Mouse (Mus musculus) kidney, adult 11 months (tissue): ENCODE data around the gene Brinp2.

Experiments
- DNase-seq: peaks from one replicate; pipeline ENCODE4 v3.0.0; 2022

Brinp2 gene

DNA sequence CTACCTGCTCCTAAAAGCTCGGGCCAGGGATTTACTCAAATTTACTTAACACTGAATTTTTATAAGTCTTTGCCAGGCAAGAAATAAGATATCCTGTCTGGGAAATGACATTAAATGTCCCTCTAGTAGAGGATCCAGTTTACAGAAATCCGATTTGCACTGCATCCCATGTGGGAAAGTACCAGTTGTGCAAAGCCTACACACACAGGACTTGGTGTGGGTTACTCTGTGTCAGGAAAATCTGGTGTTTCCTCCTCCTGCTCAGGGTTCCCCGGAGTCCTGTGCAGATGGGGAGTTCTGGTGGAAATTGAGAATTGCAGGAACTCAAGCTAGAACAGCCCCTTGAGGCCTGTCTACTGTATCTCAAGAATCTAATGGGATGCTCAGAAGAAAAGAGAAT lies 70.9 kb downstream of the Brinp2 start:
- DNase-seq: no peak

DNA sequence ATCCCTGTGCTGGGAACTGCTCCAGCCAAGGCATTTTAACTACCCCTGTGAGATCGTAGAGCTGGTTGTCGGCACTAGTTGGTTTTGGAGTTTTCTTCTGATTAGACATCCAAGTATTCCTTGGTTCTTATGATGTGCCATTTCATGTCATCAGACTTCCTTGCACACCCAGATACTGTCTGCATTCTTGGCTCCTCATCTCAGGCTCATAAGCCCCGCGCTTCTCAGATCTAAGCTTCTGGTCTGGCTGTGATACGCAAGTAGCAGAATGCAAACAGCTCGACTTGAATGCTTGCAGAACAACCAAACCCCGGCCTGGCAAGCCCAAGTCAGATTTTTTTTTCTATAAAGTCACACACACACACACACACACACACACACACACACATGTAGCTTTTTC lies 72.3 kb downstream of the Brinp2 start:
- DNase-seq: no peak

DNA sequence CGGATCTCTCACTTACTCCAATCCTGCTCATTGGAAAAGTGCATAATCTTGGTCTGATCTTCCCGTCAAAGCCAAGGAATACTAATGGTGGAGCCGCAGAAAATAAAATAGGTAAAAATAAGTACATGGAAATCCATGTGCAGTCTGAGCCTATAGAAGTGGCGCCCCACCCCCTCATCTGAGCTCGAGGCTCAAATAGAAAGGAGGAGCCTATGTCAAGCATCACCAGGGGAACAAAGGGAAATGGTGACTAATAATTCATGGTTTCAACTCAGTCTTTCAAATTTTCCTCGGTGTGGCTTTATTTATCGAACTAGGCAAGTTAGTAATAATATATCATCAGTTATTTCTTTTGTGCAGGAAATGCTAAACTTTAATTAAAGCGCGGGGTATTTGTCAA lies 84.1 kb downstream of the Brinp2 start:
- DNase-seq: no peak

DNA sequence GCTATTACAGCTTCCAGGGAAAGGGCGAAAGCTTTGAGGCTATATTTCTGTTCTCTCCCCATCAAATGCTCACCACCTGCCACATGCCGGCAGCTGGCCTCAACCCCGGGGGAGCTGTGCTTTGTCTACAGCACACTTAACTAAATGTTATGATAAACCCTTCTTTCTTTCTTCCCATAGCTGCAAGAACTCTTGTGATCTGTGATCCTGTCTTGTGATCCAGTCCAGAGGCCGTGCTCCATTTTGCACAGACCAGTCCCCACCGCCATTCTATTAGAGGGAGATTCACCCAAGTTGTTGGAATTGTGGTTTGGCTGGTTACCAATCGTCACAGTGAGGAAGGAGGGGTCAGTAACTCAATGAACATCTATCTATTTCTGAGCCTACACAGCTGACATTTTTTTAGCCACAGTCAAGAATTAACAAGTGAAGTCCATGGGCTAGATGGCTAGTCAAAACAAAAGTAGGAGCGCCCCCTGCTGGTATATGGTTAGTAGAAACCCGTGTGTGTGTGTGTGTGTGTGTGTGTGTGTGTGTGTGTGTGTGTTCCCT lies 89.0 kb downstream of the Brinp2 start:
- no peak for DNase-seq

DNA sequence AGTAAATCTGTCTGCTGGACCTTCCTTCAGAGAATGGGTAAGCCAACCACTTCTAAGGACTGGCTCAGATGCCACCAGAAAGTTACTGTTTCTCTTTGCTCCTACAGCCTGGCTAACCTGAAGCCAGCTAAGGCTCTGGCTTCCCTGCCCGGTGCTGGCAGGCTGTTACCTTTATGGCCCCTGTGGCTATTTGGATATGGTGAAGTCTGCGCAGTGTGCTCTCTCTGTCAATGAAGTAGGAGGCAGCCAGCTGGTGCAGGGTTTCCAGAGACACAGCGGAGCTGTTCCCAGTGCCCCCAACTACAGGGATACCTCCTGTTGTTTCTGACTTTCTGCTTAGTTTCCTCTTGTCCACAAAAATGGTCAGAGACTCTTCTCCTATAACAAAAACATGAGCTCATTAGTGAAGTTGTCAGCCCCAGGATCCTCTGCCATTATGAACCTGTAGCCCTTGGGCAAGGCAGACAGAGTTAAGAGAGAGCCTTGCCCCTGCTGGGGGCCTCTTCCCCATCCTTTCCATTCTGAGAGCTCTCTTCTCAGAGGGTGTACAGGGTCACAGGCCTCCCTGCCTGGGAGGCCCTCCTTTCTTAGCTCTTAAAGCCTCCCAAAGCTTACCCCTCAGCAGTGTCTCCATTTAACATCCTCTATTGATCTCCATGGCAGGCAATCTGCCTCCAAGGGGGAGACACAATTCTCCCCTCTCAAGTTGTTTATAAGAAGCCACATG lies 89.7 kb downstream of the Brinp2 start:
- no peak for DNase-seq

DNA sequence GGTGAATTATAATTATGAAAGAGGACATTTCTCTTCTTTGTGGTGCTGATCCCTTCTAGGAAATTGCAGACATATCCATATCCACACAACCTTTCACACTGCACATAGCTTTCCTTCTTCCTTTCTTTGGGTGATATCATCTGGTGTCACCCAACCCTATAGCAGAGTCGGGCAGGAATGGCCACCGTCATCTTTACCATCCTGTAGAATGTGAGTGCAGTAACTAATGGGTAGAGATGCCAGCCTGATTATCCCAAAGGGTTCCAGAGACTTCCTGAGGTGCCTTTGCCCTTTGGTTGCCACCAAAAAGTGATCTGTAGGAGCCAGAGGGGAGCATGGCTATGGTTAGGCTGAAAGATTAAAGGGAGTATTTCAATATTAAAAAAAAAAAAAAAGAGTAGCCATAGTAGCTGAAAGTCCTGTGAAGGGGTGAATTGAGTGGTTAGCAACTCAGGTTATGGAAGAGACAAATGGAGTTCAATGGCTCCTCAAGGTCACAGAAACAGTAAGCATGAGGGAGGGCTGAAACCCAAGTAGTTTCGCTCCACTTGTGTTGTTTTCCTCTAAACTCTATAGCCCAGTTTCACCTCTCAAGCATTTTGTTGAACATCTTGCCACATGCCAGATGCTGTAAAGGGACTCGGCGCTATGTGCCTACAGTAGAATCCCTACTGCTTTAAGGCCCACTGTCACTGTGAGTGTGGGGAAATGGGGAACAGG lies 96.5 kb downstream of the Brinp2 start:
- no peak for DNase-seq

DNA sequence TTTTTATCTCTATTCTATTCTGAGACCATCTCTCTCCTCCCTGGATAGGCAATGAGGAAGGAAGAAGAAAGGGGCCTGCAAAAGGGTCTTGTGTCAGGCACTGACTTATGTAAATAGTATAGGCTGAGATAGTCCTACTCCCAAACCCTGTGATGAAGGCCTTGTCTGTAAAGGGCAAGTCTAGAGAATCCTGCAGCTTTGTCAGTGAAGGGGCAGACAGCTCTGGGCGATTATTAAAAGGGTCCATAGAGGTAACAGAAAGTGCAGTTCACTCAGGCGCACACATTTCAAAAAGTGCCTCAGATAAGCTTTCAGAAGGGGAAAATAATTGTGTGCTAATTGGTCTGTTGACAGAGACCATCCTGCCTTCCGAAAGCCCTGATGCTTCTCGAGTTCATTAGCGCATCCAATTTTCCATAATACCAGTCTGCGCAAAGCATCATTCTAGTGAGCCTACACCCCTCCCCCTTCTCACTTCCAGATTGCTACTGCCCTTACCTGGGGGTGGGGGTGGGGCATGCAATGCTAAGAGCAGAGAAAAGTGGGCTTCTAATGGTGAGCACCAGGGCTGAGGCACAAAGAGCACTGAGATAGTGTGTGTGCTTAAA lies 97.3 kb downstream of the Brinp2 start:
- DNase-seq: no peak

DNA sequence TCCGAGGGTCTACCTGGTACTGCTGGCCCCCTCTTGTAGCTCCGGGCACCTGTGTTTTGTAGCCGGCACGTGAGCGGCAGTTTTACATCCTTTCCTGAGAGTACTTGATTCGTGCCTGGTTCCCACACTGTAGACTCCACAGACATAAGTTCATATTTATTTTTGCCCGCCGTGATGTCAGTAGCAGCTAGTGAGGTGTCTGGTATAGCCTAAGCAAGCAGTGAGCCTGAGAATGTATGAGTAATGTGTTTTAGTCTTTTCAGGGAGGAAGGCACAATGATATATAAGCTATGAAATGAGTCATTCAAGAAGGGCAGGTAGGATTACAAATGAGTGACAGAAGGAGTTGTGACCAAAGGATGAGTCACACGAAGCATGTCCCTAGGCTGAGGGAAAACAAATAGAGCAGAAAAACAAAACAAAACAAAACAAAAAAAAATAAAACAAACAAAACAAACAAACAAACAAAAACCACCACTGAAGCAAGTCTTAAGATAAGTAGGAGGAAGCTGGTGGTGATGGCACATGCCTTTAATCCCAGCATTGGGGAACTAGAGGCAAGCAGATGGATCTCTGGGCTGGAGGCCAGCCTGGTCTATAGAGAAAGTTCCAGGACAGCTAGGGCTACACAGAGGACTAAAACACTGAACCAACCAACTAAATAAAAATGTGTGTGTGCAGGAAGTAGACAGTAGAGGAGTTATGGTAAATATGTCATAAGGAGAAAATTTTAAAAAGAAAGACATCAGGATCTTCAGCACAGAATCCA lies 100.0 kb downstream of the Brinp2 start:
- DNase-seq: no peak

DNA sequence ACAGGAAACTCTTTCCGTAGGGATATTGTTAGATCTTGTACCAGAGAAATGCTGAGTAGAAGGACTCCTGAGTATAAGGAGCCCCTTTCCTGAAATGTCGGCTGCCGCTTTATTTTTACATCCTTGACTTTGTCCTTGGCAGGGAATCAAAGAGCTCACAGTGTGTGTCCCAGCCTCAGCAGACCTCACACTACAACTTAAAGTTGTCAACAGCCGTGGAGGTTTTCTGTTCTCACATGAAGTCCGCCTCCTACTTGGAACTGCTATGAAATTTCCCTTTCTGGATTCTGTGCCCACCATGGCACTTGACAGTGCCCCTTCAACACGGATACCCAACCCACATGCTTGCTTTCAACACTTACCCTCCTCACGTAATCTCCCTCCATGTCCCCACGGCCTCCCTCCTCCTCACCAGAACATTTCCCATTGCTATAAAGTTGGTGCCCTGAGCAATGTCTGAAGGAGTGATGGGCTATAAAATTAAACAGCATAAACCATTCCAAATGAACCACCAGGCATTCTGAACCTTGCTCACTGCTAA lies 103.4 kb downstream of the Brinp2 start:
- DNase-seq: no peak

DNA sequence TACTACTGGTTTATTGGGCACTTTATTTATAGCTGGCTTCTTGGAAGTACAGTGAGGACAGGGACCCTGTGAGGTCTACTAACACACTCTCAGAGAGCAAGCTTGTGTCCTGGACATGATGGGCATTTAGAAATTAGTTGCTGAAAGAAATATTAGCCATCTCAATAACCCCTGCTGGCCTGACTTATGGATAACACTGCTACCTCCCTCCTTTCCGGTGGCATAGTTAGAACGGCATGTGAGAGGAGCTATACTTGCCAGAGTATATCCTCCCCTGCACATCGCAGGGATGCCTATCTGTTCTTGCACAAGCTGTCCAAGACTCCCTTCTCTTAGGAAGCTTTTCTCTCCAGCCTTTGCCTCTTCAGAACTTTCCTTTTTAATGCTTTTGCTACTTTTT lies 107.9 kb downstream of the Brinp2 start:
- DNase-seq: no peak

DNA sequence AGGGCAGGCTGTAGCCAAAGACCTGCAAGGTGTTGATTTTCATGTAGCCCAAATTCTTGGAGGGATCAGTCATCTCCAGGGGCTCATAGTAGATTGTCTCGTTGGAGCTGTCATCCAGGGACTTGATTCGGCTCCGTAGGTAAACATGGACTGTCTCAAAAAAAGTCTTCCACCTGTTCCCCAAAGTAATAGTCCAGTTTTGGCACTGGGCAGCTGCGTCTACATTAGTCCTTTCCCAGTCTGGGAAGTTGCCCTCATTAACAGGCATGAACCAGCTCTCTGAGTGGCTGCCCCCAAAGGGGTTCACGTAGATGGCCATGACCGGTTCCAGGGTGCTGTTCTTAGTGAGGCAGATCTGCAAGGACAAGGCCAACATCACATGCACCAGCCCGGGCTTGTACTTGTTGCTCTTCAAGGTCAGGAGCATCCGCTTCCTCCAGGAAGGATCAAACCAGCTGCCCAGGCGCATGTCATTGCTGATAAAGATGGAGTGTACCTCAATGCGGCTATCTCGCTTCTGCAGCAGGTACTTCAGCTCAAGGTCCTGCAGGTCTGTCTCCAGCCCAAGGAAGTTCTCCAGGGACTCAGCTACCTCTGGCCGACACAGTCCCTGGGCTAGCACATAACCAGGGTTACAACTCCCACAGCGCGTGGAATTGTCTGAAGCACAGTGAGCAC lies 109.5 kb downstream of the Brinp2 start:
- DNase-seq: no peak

DNA sequence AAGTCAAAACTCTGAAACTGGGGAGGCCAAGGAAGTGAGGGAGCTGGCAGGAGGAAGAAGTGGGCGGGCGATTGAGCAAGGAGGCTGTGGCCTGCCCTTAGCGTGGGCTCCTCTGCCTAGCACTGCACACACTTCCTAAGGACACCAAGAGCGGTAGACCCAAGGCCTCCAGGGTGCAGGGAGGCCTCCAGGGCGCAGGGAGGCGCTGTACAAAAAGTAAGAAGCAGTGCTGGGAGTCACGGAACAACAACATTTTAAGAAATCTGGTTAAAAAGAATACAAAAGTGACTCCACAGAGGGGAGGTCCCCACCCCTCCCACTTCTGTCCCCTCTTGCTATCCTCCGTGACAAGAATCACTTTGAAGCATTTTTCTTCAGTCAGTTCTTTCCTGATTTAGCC lies 110.6 kb downstream of the Brinp2 start:
- no peak for DNase-seq

DNA sequence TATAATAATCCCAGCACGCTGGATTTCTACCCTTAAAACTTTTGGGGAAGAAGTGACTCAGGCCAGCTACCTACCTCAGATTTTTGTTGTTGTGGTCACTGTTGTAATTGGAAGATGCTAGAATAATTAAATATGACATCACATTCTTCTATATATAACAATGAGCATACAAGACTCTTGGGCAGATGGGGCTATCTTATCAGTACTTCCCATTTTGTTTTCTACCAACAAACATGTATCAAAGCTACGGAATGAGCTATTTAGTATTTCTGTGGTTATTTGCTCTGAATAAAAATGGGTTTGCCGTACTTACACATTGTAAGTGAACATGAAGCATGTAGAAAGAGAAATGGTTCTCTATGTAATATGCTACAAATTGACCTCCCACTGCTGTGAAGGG lies 112.1 kb downstream of the Brinp2 start:
- DNase-seq: no peak

DNA sequence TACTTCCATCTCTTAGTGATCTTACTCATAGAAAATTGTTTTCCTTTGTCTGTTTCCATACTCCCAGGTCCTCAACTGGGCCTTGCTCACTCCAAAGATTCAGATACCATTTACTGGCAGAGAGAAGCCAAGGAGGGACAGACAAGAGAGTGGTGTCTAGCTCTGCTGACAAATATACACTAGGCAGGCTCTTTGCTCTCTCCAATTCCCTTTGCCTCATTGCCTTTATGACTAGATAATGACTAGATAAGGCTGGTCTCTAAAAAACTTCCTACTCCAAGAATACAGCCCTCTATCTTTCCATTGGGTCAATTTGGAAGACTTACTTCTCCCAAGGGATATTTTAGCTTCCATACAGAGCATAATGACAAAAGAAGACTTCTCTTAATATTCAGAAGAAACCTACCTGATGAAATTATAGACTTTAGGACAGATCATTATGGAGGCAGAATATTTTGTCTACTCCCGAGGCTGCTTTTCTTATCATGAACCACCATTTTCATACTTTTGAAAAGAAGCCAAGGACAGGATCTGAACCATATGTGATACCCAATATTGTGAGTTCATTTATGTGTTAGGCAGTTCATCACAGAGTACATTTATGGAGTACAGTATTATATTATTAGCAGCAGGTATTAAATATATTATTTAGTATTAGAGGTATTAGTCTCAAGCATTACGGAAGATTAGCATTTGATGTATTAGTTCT lies 114.1 kb downstream of the Brinp2 start:
- DNase-seq: no peak

DNA sequence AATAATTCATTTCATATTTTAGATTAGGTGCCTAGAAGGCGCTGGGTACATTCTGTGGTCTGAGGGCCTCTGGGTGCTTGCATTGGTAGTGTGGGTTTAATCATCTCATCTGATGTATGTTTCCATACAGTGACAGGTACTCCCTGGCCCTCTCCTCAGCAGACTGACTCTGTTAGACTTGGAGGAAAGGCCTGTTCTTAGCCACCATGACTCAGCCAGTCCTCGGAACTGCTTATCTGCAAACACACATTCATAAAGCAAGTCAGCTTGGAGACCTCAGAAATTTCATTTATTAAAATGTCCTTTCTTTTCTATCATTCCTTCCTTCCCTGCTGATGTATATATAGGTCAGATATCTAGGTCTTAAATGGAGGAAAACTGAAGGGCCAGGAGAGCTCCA lies 116.3 kb downstream of the Brinp2 start:
- no peak for DNase-seq

DNA sequence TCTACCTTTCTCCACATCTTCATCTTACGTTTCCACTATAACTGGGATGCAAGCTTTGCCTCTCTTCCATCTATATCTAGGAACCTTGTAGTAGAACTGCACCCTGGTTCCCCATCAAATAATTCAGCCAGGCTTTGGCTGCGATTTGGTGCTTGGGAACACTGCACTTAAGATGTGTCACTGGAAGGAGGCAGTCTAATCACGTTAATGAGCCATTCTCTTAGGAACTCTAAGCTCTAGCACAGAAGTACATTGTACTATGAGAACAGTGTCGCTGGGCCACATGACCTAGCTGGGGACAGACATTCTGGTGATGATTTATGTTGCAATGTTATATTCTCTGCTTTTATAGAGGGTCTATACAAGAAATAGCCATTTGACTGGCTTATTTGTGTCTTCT lies 117.4 kb downstream of the Brinp2 start:
- no peak for DNase-seq

DNA sequence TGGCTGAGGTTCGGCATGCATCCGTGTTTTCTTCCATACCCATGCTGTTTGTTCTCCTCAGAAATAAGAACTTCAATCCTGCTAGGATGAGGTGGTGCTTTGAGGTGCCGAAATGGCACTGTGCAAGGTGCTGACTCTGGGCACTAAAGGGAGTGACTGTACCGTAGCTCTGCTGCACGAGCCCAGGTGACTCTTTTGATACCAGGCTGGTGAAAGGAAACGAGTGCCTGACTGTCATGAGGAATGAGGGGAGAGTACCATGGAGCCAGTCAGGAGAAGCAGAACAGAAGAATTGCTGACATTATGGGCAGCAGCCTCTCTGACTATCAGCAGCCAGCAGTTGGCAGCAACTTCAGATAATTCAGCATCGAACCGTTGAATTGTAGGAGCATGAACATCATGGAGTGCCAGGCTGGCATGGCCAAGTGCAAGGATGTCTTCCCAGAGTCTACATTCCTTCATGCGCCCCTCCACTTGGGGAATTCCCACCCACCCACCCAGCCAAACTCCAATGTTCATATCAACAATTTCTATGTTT lies 127.4 kb downstream of the Brinp2 start:
- no peak for DNase-seq

DNA sequence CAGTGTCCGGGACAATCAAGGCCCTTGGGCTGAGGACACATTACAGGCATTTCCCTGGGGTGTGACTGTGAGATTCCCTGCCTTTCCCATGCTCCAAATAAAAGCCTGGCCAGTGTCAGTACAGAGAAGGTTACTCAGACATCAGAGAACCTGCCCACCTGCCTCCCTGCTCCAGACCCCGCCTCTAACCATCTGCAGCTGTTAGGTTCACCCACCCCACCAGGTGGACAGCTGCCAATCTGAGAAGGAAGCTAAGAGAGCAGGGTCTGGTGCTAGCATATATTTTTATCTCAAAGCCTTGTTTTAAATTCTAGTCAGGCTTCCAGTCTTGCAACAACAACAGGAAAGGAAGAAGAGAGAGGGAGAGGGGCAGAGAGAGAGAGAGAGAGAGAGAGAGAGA lies 128.9 kb downstream of the Brinp2 start:
- no peak for DNase-seq

DNA sequence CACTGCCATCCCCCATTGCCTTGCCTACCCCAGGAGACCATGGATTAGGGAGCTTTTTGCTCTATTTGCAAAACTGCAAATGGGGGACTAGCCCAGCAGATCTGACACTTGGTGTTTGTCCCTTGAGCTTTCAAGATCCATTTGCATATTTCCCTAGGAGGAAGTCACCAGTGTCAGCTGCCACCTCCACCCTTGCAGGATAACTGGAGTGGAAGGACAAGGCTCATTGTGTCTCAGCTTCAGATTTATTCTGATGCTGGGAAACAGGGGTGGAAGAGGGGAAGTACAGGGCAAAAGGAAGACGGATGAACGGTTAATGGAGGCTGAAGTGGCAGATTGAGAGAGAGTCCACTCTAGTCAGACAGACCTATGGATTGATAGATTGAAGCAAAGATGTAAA lies 129.4 kb downstream of the Brinp2 start:
- DNase-seq: no peak

DNA sequence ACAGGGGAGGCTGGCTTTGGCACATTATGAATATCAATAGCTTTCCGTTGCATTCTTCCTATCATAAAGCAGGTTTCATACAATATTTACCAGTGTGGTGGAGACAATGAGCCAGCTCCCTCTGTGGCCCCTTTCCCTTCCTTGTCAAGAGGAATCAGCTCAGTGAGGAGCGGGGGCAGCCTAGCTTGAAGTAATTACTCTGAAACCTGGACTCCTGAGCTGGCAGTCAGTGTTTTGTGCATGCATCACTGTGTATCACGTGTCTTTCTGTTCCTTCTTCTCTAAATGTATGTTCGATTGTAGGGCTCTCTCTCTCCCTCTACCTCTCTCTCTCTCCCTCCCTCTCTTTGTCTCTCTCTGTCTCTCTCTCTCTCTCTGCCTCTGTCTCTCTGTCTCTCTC lies 135.1 kb downstream of the Brinp2 start:
- no peak for DNase-seq

DNA sequence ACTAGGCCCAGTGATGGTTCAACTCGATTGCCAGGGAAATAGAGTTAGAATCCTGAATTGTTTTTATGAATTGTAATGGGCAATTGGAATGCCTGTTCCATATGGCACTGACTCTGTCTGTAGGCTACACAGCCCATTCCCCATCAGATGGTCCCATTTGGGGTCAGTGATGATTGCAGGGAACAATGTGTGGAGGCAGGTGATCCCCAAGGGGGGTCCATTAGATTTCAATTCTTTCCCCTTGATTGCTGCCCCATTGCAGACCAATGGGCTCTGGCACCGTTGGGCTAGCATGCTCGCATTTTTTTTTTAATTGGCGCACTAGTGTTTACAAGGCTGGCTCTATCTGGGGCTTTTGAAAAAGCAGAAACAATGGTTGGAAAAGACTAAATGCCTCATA lies 136.0 kb downstream of the Brinp2 start:
- DNase-seq: no peak
